Mouse (Mus musculus): ENCODE measurements at regions not wholly inside any gene's neighbourhood (a gene's known extent, or its start where the extent isn't known, plus 50 kb on each side); places are given as distances from the start of the nearest gene placed in this dataset.

- DNase-seq, result no peak
Observed at GRCm38 (mm10) chr16:93458011-93458585, 145.8 kb downstream of the Setd4 start.

GRCm38 (mm10) chr16:93456706-93457425 is 147.0 kb downstream of the Setd4 start:
- no peak for DNase-seq

- peak; percentile 92 for DNase-seq
Observed at GRCm38 (mm10) chr16:93454080-93454997, 149.5 kb downstream of the Setd4 start.

DNA sequence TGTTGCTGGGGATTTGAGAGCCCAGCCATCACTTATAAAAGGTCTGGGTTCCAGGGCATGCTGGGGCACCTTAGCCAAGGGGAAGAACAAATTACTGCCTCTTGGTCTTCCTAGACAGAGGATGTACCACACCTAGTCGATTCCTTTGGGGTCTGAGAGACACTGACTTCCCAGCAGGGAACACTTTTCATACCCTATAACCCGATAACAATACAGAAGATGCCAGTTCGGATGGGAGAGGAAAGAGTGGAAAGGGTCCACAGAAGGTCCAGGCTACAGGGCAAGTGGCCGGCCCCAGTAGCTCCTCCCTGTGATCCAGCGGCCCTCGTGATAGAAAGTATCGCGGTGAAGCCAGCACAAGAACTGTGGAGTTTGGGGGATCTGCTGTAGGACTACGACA is 150.8 kb downstream of the Setd4 start:
- DNase-seq, result no peak

DNA sequence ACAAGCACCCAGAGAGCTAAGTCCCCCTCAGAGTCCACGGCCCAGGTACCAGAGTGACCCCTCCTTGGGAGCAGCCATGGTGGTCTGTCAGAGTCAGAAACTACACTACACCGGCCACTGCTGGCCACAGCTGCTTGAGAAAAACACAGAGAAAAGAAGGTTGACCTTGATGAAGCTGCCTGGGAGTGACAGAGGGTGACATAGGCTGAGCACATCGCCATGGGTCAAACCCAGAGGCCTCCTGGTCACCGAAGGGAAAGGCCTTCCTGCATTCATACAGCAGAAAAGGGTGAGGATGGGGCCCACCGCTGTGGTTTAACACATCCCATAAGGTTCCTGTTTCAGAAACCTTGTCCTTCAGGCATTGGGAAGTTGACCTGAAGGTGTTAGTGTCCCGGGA is 153.0 kb downstream of the Setd4 start:
- DNase-seq, result no peak

DNA sequence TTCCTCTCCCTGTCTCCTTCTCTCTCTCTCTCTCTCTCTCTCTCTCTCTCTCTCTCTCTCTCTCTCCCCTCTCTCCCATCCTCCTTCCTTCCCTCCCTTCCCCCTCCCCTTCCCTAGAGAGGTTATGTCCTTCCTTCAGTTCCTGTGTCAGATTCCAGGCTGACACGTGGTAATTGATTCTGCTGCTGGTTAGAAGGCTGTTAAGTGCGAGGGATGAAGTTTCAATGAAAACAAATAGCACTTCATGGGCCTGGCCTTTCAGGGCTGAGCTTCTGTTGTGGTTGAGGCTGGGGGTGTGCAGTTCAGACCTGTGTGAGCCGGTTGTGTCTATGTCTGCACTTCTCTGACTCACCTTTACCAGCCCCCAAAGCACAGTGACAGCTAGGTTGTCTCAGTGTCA is 153.9 kb downstream of the Setd4 start:
- peak; percentile 64 for DNase-seq

- DNase-seq, result no peak
Observed at GRCm38 (mm10) chr16:93448124-93448523, 155.7 kb downstream of the Setd4 start.

DNA sequence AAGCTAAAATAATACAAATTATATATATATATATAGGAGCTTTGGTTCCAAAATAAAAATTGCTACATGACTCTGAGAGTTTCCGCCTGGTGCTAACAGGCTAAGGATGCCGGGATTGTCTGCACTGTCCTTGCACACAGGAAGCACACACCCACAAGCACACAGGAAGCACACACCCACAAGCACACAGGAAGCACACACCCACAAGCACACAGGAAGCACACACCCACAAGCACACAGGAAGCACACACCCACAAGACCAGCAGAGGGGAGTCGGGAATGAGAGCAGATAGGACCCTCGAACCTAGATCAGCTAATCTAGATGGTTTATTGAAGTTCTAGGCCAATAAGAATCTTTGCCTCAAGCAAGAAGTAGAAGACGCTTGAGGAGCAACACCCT is 156.9 kb downstream of the Setd4 start:
- no peak for DNase-seq

- no peak for DNase-seq
Observed at GRCm38 (mm10) chr16:93446206-93446605, 157.7 kb downstream of the Setd4 start.

- no peak for DNase-seq
Observed at GRCm38 (mm10) chr16:93442837-93443236, 161.0 kb downstream of the Setd4 start.

GRCm38 (mm10) chr16:93437608-93438425 is 166.0 kb downstream of the Setd4 start:
- DNase-seq, result no peak

DNA sequence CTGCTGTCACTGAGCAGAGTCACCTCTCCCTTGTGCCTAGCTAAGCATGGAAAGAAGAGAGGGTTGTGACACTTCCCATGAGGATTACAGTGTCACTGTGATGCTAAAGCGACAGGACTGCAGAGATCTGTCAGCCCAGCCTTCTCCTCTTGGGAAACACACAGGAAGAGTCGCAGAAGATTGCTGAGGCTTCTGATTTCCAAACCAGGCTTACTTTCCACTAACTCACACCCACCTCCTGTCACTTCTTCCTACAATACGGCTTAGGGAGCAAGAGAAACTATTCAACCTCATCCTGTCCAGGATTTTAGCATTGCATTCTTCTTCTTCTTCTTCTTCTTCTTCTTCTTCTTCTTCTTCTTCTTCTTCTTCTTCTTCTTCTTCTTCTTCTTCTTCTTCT is 167.1 kb downstream of the Setd4 start:
- DNase-seq, result no peak

DNA sequence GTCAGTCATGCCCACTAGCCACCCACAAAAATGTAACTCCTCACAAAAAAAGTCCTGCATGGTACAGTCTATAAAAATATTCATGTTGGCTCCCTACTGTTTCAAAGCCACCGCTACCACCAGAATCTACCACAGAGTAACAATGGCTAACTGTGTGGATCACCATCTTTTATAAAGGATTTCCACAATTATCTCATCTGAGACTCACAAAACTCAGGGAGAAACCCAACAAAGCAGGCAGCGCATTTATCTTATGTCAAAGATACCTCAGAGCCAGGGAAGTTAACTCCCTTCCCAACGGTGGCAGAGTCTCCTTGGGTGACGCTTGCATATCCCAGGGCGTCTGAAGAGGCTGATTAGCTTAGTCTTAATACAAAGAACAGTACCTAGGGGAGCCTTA is 172.5 kb downstream of the Setd4 start:
- DNase-seq, result no peak

GRCm38 (mm10) chr16:93429324-93429781 is 174.5 kb downstream of the Setd4 start:
- no peak for DNase-seq

DNA sequence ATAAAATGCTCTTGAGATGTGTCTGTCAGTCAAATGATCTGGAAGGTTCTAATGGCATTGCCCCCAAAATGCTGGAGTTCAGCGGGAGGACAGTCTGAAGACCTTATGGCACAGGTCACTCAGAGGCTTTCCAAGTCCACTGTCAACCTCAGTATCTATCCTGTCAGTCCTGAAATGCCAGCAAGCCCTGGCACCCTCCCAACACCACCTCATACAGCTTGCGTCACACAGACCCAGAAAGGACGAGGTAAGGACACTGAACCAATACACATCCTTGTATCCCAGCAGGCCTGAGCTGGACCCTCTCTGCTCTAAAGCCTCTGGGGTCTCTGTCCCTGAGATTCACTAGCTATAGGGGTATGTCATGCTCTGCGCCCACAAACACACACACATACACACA is 176.6 kb downstream of the Setd4 start:
- DNase-seq, result no peak

DNA sequence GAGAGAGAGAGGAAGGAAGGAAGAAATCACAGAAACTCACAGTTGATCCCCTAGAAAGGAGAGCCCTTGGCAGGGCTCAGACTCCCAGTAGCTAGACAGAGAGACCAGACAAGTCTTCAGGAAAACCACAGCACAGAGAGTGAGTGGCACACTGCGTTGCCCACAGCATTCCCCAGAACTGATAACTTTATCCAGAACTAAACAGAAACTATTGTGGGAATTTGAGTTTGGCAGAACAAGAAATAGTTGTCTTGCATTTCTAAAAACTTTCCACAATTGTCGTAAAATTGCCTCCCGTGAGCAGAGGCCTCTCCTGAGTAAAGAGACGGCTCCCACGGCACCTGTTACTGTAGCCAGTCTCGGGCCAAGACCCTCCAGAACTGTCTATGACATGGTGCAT is 178.1 kb downstream of the Setd4 start:
- DNase-seq, result no peak

DNA sequence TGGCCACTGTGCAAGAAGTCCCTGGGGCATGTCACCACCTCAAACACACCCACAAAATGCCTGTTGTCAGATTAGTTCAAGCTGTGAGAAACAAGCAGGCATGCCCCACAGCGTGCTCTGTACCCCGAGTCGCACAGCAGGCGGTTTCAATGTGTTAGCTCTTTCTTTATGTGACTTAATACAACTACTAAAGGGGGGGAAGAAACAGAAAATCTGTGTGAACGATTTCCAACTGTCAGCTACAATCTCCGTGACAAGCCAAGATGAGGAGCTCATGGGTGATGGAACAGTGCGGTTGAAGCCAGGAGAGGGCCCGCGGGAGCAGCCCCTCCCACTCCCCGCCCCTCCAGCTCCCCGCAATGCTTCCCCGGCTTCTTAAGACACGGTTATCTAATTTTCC is 180.7 kb downstream of the Setd4 start:
- no peak for DNase-seq

- no peak for DNase-seq
Observed at GRCm38 (mm10) chr16:93422221-93422620, 181.6 kb downstream of the Setd4 start.

DNA sequence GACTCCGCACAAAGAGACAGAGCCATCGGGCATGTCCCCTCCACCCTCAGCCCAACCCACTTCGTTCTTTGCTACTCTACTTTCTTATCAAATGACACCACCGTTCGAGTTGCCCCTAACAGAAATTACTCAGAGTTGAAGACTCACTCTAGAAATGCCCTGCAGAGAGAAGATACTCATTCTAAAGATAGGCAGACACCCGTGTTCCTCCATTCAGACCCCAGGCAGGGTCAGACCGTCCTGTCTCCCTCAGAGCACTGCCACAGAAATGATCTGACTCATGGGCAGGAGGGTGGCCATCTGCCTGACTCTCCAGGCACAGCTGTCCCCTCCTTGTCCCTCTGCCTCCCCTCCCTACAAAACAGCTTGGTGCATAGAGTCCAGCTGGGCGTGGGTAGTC is 185.6 kb downstream of the Setd4 start:
- no peak for DNase-seq

GRCm38 (mm10) chr16:93417831-93418230 is 186.0 kb downstream of the Setd4 start:
- DNase-seq, result no peak

GRCm38 (mm10) chr16:93392024-93392675 is 211.7 kb downstream of the Setd4 start:
- peak; percentile 29 for DNase-seq

DNA sequence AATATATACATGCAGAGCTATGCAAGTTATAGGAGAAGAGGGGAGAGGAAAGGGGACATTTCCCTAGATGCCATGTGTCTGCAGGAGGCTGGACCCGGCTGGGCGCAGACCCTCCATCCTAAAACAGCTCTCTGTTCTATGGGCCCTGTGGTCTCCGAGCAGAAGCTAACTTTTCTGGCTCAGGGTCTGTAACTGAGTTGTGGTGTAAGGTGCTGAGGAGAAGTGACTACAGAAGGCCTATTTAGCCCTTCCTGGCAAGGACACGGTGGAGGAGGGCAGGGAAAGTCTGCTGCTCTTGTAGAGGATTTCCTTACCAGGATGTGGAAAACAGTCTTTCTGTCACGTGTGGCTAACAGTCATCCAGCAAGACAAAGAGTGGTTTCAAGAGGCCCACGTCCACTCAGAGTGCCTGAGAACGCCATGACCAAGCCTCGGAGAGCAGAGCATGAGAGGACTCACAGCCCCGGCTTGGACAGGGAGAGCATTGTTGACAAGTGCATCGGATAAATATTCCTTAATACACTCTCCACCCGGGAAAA is 216.2 kb downstream of the Setd4 start:
- DNase-seq, result no peak
